Mouse (Mus musculus) layer of hippocampus, adult 9-11 months (tissue): ENCODE measurements at regions not wholly inside any gene's neighbourhood (a gene's known extent, or its start where the extent isn't known, plus 50 kb on each side); places are given as distances from the start of the nearest gene placed in this dataset.
A peak's percentile ranks its signal among the peaks of the same experiment; 100 is the strongest.

Experiments
- DNase-seq: peaks from one replicate; pipeline ENCODE4 v3.0.0; 2022

DNA sequence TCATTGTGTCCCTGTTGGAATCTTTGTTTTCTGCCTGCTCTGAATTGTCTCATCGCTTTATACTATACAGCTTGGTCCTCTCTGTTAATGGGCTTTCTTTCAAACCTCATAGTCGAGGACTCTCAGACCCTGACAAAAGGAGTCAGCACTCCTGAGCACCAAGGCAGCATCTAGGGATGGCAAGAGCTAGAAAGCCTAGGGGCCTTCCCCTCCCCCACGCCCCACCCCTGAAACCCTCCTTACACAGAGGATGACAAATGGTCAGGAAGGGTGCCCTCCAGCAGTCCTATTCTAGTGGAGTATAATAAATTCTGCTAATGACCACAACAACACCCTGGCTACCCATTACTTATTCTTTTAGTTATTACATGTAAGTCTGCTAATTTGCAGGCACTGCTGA is 74.4 kb downstream of the Tbx19 start:
- DNase-seq, result no peak

DNA sequence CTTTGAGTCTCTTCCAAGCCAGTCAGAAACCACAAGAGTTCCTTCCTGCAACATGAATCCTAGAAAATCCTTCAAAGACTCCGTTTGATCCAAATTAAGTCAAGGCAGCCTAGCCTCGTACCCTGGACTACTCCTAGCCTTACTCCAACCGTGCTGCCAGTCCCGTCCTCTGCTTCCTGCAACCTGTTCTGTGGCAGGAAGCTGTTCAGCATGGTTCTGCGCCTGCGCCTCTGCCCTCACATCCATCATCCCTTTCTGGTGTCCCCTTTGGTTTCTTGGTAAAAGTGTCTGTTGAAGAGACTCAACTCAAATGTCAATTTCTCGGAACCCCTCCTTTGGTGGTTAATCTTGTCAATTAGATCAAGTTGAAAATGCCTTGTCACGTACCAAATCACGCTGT is 75.8 kb downstream of the Tbx19 start:
- DNase-seq, result no peak

DNA sequence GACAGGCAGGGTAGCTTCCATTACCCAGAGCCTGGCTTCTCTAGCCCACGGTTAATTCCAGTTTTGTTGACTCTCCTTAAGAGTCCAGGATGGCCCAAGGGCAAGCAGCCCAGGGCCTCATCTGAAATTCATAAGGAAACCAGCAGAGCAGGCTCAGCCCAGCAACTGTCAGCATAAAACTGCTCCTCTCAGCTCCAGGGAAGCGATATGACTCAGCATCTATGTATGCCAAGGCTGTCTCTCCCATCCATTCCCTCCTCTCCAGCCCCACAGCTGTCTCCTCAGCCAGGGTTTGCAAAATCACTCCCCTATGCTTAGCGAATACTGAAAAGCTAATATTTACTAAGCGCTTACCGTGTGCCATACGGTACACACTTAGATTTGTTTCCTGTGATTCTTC is 76.4 kb downstream of the Tbx19 start:
- peak; percentile 67 for DNase-seq

DNA sequence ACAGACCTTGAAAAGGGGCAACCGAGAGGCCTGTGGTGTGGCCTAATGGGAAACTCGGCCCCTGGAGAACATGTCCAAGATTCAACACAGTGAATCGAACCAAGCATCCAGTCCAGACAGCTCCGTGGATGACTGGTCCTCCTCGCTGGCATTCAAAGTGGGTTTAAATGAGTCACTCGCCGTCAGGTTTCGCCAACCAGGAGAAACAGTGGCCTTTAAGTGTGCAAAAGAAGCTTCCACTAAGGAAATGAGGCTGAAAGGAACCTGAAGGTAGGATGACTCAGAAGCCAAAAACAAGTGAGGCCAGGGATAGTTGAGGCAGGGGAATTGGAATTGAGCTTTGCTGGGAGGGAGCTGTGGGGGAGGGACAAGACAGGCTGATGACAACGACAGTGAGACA is 80.2 kb downstream of the Tbx19 start:
- DNase-seq, result no peak

DNA sequence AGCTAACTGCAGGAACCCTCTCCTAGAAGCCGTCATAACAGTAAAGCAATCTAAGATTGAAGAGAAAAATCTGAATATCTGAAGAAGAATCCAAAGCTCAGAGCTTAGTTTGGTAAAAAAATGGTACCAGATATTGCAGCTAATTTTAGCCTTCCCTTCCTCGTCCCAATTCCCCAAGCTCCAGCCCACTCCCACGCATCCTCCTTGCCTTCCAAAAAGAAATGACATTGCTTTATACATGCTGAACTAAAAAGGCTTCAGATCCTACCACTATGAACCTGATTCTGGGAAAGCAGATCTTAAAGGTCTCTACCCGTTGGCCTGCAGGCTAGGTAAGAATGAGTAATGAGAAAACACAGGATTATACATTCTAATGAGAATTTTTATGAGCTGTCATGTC is 83.3 kb downstream of the Tbx19 start:
- DNase-seq, result peak; percentile 26

DNA sequence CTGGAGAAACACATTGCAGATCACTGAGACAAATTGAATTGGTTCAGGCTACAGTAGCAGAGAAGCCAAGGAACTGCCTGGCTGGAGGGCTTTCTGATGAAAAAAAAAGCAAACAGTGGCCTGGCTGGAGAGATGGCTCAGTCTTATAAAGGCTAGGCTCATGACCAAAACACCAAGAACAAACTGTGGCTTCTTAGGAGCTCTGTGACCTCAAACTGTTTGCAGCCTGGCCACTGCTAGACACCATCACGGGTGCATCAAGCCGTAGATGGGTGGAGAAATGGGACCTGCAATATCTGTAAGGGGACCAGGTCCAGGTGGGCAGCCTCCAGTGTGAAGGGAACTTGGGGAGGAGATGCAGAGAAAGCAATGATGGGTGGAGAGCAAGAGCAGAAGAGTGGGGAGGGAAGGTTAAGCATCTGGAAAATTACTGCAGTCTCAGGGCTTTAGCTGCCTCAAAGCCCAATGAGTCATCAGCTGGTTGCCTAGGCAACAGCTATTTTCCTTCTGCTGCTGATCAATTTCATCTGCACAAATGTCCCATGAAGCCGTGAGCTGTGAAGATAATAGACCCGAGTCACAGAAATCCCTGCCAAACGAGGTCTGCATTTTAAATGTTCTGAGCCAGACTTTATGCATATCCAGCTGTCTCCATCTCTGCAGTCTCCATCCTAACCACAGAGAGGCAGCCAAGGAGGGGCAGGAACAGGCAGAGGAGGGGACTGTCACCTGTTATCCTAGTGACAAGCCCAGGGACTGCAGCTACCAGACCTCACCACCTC is 85.1 kb downstream of the Tbx19 start:
- peak; percentile 96 for DNase-seq

DNA sequence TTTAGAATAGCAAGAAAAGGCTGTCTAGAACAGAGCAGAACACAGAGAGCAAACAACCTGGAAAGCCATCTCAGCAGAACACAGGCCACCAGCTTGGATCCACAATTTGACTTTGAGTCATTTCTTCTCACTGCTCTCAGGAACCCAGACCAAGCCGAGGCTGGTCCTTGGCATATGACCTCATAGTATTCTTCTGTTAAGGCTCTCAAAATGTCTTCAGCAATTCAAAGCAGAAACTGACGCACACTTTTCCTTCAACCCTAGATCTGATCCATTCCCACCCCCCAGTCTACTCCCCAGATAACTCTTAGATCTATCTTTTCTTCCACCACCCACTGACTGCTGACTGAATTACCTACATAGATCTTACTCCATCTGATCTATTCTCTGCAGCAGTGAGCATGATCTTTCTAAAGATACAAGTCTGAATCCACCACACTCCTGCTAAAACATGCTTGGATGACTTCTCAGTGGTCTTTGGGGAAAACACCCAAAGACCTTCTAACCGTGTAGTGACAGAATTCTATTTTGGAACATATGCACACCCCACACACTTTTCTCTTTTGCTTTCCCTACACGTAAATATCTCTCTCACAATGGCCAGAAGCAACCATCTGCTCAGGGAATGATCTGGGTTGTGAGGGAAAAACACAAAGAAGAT is 88.6 kb downstream of the Tbx19 start:
- DNase-seq, result peak; percentile 41

DNA sequence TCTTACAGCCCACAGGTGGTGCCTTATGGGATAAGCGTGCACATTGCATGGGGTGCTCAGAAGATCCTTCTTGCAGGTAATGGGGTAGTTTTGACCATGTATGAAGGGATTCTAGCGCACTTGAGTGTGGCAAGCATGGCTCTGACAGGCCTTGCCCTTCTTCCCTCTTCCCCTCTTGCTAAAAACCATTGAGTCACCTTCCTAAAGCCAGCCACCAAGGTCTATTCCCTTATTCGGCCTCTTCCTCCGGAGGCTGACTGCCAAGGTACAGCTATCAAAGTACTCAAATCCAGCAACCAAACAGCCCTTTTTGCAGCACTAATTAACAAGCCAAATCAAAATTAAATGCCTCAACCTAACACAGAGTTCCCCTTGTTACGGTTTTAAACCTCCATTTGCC is 95.6 kb downstream of the Tbx19 start:
- DNase-seq, result no peak

DNA sequence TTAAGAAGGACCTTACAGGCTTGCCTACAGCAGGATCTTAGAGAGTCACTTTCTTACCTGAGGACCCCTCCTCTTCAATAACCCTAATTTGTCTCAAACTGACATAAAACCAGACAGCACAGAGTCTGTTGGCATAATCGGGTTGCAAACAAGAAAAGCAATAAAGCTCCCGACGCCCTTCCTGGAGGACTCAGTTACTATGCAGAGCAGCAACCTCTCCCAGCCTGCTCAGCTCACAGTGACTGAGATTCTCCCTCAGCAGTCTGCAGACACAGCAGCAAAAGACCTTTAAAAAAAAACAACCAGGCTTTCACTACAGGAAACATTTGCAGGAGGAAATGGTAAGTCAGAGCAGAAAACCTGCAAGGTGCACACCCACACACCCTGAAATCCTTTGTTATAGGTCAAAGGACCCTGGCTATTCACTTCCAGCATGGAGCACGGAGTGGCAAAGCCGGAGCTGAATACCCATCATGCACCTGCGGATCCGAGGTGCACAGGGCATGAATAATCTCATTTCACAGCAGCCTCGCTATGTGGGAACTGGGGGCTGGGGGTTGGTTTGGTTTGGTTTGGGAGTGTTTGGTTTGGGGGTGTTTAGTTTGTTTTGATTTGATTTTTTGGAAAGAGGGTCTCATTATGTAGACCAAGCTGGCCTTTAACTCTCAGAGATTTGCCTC is 97.6 kb downstream of the Tbx19 start:
- no peak for DNase-seq

DNA sequence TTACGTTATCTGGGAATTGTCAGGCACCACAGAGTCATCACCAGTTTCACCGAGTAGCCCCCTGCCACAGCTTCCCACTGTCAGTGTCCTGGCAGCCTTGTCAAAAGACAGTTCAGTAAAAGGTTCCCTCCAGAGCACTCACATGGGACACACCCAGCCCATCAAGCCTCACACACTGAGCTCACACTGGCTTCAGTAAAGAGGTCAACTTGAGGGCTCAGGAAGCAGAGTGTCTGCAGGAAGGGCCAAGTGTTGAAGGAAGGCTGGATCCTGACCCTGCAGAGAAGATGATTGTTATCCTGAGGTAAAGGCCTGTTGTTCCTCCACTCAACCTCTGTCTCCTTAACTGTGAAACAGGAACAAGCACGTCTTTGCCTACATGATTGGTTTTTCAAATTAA is 99.2 kb downstream of the Tbx19 start:
- no peak for DNase-seq

DNA sequence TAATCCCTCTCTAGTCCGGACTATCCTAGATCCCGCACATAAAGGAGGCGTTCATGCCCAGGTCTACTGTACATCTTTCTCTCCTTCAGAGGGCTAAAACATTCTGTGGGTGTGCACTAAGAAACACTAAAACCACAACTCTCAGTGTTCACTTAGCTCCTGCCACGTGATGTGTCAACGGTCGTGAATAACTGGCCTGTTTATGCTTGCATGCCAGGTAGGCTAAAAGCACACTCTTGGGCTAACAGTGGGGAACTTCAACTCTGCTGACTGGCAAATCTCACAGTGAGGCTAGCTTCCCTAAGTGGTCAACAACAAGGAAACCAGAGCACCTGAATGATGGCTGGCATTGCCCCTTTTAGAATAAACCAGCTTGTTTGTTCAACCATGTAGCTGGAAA is 106.3 kb downstream of the Tbx19 start:
- DNase-seq, result no peak

DNA sequence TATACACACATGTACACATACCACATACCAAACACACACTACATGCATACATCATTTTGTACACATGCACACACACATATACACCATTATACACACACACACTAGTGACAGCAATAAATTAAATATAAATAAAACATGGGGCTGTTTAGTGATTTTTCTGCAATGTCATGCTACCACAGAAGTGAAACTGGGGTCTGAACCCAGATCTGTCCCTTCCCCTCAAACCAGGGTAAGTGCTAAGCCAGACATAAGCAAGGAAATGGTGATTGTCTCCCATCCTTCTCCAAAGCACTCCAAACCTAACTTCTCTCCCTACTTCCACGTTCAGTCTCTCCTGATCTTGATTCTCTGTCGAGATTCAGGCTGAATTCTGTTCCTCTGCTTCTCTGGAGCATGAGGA is 109.3 kb downstream of the Tbx19 start:
- no peak for DNase-seq

DNA sequence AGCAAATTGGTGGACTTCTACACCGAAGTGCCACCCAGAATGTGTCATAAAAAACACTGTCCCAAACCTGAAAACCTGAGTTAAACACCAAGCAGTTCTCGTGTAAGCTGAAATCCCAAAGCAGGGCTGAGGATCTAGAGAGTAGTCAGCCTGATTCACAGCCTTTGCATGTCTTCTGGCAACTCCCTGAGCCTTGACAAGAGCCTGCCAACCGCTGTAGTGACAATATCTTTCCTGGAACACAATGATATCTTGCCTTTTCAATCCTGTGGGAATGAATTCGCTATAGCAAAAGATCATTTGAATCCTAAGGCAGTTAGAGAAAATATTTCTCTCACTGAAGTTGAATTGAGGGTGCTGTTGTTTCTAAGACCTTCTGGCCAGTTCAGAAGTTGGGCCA is 110.4 kb downstream of the Tbx19 start:
- DNase-seq, result no peak

DNA sequence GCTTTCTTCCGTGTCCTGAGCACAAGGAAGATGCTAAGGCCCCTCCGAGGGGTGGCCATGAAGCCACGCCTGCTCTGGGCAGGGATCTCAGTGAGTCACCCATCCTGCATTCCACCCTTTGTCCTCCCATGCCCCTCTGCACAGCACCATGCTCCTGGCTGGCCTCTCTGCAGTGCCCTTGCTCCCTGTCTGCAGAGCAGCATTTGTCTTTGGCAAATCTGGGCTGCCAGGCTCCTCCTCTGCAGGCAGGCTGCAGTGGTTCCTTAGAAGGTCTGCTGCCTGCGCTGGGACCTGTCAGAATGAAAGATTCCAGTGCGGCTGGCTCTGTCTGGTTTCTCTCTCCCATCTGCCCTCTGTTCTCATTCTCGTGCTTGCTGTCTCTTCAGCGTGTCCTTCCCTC is 111.3 kb upstream of the Xcl1 start:
- peak; percentile 65 for DNase-seq

DNA sequence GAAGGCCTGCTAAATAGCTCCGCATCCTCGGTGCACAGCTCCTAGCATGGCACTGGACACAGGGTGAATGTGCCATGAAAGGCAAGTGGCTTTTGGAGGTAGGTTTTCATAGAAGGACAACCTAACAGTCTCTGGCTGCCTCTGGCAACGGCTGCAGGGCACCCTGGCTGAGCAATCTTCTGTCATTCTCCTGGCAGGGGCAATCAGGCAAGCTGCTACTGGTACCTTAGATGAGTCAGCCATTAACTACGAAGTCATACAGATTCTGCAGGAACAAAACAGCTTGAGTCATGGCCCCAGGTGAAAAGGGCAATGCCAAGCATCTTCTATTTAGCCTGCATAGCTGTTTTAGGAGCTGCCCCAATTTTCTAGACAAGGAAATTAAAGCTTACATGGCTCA is 110.7 kb upstream of the Xcl1 start:
- DNase-seq, result no peak

DNA sequence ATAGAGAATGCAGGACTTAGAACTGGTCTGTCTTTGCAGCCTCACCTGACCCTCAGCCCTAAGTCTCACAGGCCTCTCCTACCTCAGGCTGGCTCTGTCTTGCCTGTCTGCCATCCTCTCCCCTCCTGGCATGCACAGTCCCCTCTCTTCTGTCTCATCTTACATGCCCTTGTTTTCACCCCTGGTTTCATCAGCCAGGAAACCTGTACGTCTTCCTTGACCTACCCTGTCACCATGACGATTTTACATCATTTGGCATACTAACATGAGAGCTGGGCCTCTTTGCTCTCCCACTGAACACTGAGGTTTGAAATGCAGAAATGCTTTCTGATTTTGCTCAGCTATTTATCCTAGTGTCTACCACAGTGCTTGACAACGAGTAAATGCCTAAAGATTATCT is 108.0 kb upstream of the Xcl1 start:
- DNase-seq, result no peak

DNA sequence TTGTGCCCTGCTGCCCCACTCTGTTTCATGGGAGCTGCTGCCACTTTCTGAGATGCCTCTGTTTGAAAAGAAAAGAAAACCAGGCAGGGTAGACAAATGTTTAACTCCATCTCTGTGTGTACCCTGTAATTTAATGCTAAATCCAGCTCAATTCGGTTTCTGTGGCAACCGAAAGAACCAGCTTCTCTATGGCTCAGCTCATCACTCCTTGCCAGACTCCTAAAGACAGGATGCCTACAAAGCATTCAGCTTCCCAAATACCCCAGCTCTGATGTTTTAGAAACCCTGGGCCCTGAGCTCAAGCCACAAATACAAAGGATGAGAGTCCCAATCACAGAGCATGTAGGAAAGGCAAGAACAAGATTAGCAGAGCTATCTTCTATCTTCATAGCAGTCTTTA is 106.8 kb upstream of the Xcl1 start:
- peak; percentile 68 for DNase-seq

DNA sequence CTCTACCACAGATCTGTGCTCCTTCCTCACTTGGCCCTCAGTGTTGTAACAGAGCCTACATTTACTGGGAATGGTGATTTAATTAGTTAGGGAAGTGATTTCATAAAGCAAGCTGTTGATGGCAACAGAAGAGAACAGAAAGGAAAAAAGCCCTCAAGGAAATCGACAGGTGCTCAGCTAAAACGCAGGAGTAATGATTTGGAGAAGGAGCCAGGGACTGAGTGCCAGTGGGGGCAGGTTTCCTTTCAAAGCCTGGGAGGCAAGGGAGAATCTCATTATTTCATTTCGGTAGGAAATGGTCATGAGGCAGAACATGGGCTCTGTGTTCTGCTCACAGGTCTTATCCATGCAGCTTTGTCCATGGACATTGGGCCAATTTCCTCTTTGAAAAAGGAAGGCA is 101.3 kb upstream of the Xcl1 start:
- DNase-seq, result no peak

DNA sequence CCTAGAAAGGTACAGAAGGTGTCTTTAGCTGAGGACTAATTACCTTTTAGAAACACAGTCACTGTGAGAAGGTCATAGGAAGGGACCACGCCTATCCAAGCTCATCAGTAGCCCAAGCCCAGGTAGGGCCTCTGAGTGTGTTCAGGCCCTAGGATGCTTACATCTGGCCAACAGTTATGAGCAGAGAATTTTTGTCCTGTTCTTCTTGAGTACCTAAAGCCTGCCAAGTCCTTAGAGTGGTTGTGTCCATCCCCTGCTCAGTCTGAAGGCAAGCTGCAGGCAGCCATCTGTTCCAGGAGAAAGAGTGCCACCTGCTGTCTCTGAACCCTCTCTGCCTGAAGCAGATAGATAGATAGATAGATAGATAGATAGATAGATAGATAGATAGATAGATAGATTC is 100.3 kb upstream of the Xcl1 start:
- peak; percentile 78 for DNase-seq

DNA sequence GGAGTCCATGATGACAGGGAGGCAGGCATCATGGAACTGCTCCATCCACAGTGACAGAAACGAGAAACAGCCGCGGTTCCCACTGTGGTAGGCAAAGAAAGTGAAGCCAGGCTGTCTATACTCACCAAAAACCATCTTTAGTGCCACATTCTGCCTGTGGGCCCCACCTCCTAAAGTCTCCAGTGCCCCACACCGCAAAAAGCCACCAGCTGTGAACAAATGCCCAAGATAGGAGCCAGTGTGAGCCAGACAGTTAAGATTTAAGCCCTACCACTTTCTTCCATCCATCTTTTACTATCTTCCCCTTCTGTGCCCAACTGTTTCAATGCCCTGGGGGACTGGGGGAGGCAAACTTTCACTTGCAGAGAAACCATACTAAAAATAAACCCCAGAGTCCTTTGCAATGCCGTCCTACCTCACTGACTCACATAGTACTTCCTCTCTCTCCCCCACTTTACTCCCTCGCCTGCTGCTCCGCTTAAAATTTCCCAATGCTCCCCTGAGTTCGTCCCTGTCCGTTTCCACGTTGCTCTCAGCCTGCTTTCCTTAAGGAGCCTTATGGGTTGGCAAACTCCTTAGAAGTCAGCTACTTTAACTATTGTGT is 85.7 kb upstream of the Xcl1 start:
- peak; percentile 32 for DNase-seq

DNA sequence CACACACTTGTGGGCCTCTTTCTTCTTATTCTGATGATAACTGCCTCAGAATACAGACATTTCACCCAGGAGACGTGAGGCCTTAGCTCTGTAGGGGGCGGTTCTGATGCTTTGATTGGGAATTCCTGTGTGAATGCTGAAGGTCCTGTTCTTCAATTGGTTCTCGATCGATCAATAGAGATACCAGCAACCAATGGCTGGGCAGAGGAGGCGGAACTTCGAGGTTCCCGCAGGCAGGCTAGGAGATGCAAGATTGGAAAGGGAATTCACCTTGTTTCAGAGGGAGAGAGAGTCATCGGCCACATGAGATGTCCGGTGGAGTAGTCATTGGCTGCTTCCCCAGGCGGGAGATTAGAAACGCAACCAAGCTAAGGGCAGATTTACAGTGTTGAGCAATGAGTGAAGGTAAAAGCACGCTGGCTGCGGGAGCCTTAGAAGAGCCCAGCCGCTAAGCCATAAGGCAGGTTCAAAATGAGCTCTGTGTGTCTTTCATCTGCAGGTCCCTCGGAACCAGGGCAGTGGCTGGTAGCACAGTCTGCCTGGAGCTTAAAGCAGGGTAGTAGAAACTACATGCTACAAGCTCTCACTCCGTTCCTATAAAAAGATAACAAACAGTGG is 83.5 kb upstream of the Xcl1 start:
- peak; percentile 74 for DNase-seq

DNA sequence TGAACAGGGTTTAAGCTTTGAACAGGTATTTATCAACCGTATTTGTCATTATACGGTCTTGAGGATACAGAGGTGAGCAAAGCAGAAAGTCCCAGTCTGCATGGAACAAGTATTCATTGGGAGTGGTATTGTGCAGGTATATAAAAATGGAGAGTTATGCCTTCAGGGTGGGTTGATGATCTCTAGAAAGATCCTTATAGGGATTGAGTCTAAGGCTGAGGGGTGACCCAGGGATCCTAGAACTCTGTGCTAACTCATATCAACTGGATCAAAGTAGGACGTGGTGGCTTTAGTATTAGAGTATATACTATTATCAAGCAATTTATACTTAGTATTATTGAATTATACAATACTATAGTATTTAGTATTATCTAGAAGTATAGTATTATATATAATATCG is 82.9 kb upstream of the Xcl1 start:
- DNase-seq, result no peak

DNA sequence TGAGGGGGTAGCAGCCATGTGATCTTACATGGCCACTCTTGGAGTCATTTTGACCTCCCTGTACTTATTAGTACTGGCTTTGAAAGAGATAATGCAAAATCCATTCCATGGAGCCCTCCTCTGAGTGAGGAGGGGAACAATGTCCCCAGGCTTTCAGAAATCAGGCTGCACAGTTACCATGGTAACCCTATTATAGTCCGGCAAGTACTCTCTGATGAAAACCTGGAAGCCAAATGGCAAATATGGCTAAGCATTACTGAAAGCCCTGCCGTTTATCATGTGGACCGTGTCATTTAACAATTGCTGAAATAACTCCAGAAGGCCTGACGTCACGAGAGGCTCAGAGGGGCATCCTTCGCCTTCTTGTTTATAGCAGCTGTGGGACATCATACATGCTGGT is 82.5 kb upstream of the Xcl1 start:
- no peak for DNase-seq
